Mouse (Mus musculus) bone marrow macrophage, adult 2 months (primary cell): ENCODE data around the gene Farp1. TPM values are rescaled to one million over a fixed set of nuclear protein-coding genes. Genes with fewer than 3 reads are reported as not detected.

Source experiments
- H3K27ac ChIP-seq: 2 replicates; pipeline ENCODE4 v1.5.1; 2012; ENCODE audit warnings: low read depth, low read length; ENCODE audit not compliant: insufficient read depth
- H3K4me1 ChIP-seq: 2 replicates; pipeline ENCODE4 v1.6.1; 2012; ENCODE audit warnings: low read length; ENCODE audit not compliant: control insufficient read depth, insufficient read depth
- H3K4me3 ChIP-seq: 2 replicates; pipeline ENCODE4 v1.5.1; 2012; ENCODE audit warnings: mild to moderate bottlenecking, low read length, moderate library complexity; ENCODE audit not compliant: insufficient read depth
- CTCF ChIP-seq: IDR thresholded peaks from 2 replicates; pipeline ENCODE4 v1.5.1; 2012; ENCODE audit warnings: low read depth, mild to moderate bottlenecking, low read length, moderate library complexity
- POLR2A ChIP-seq: IDR thresholded peaks from 2 replicates; pipeline ENCODE4 v1.6.1; 2012; ENCODE audit warnings: mild to moderate bottlenecking, low read depth, low read length, borderline replicate concordance
- polyA plus RNA-seq: library from polyadenylated mRNA; stranded (reverse); fragments of >200 nt; gene quantifications from 2 replicates; pipeline ENCODE4 v1.2.4, GENCODE M21; 2012; ENCODE audit not compliant: missing spikeins, insufficient read depth, insufficient read length

Farp1 gene
- polyA plus RNA-seq, 1 experiment = 0.55 TPM

- TF ChIP-seq POLR2A (no peak), CTCF (no peak)
- Histone ChIP-seq H3K4me3 (no peak overlapping the region), H3K4me1 (no peaks in the 10 kb centered on the region), H3K27ac (no peak overlapping the region)
These were observed 99.4 kb downstream of the Farp1 start for GRCm38 (mm10) chr14:121134414-121134813.

DNA sequence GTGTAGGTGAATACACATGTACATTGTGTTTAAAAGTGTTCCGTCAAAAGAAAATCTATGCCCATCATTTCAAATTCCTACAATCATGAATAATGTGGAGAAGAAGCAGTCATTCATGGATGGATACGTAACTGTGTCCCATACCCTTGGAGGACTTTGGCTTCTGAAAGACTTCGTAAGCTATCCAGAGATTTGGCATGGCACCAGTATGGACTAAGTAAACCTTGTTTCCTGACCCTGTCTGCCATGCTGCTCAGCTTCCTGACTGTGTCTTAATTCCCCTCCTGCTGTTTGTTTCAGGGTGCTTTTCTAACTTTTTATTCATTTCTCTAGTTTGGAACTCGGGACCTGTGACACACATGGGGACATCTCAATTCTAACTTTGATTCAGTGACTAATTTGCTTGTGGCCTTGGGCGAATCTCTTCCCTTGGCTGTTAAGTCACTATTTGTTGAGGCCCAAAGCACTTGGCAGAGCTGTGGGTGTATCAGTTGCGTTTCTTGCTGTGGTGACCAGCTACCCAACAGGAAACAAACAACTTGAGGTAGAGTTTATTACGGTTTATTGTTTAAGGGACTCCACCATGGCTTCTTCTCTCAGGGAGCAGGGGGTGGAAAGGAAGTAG, 108.9 kb downstream of the Farp1 start:
- Histone ChIP-seq H3K27ac (no peak overlapping the region), H3K4me3 (no peak overlapping the region), H3K4me1 (peaks cover 7% of the 10 kb centered on the region; the same call in 1 of the 2 replicates)
- no peak for TF ChIP-seq POLR2A
- TF ChIP-seq CTCF = no peak

DNA sequence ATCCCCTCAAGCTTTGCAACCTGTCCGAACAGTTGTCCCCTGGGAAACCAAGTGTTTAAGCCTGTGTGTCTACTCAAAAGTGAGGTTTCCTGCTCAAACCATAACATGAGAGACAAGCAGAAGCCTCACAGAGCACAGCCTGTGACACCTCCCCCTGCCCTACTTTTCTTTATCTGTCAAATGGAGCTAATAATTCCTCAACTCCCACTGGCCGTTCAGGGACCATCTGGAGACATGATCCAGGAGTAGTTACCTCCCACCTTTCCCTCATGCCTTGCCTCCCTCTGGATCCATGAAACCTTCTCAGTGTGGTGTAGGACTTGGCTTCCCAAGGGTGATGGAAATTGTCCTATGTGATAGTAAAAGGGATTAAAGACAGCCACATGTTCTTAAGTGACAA, 109.5 kb downstream of the Farp1 start:
- no peak overlapping the region for H3K27ac ChIP-seq
- no peak overlapping the region for H3K4me3 ChIP-seq
- TF ChIP-seq POLR2A (no peak), CTCF (no peak)
- peaks cover 7% of the 10 kb centered on the region; the same call in 1 of the 2 replicates for H3K4me1 ChIP-seq

DNA sequence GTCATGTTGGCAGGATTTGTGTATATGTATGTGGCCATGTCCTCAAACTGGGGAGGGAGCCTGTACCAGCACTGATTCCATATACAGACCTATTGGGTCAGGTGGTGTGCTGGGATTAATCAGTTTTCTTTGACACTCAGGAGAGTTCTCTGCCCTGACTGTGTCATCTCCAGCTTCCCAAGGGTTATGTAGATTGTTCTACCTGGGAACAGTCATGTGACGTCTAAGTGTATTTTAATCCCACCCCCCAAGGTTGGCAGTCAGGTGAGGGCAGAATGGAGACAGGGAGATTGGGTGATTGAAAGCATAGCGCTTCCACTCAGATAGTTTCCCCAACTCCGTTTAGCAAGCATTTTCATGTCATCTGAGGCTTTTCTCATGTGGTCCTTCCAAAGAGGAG, 110.3 kb downstream of the Farp1 start:
- Histone ChIP-seq H3K27ac (no peak overlapping the region), H3K4me3 (no peak overlapping the region), H3K4me1 (peaks cover 7% of the 10 kb centered on the region; the same call in 1 of the 2 replicates)
- TF ChIP-seq CTCF = no peak
- no peak for TF ChIP-seq POLR2A

DNA sequence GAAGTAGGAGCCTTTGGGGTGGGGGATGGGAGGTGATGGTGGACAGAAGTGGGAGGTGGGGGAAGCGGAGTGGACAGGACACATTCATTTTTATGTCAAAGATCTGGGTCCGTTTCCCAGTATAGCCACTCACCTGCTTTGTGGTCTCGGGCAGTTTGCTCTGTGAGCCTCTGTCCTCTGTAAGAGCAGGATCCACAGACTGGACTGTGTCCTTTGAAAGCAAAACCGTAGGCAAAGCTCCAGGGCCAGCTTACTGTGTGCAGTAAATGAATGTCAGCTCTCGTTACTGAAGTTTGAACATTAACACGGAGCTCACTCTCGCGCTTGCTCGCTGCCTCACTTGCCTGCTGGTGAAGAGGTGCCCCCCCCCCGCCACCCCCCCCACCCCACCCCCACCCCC, 110.7 kb downstream of the Farp1 start:
- Histone ChIP-seq H3K27ac (no peak overlapping the region), H3K4me1 (peaks cover 7% of the 10 kb centered on the region; the same call in 1 of the 2 replicates), H3K4me3 (no peak overlapping the region)
- no peak for TF ChIP-seq CTCF

DNA sequence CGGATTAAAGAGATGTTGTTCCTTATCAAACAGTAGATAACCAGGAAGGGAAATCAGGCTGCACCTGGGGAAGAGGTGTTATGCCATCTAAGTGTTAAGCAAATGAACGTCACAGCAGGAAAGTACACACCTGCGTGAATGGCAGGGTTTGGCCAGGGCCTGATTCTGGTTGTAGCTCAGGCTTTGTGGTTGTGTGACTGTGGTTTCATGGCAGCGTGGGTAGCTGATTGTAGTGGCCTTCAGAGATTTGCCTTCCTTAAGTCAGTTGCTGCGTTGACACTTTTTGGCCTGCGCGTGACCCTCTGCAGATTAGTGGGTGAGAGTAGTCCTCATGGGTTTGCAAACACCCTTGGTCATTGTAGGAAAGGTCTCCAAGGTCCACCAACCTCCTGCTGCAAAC, 111.2 kb downstream of the Farp1 start:
- Histone ChIP-seq H3K27ac (no peak overlapping the region), H3K4me1 (peaks cover 7% of the 10 kb centered on the region; the same call in 1 of the 2 replicates), H3K4me3 (no peak overlapping the region)
- no peak for TF ChIP-seq POLR2A
- no peak for TF ChIP-seq CTCF

- Histone ChIP-seq H3K4me1 (peaks cover 7% of the 10 kb centered on the region; the same call in 1 of the 2 replicates), H3K4me3 (no peak overlapping the region), H3K27ac (no peak overlapping the region)
- TF ChIP-seq POLR2A (no peak), CTCF (no peak)
These were observed 112.0 kb downstream of the Farp1 start for GRCm38 (mm10) chr14:121147026-121147425.

DNA sequence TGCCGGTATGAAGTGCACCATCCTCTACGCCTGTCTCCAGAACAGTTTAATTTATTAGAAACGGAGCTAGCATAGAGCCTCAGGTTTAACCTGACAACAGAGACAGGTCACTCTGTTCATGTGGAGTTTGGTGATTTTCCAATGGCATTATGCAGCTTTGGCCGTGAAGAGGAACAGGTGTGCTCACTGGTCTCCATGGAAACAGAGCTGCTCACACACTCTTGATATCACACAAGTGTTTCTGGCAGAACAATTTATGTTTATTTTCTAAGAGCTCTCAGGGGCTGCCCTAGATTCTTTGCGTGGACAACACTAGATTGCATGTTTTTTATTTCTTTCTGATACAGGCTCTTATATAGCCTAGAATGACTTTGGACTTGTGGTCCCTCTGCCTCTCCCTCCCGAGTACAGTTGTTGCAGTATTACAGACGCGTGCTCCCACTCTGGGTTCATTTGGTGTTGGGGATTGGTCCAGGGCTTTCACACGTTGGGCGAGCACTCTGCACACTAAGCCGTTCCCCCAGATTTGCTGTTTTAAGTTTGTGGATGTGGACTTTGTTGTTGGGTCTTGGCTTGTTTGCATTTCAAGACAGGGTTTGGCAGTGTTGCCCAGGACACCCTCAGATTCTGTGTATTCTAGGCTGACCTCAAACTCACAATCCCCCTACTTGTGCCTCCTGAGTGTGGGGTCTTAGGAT, 113.2 kb downstream of the Farp1 start:
- Histone ChIP-seq H3K4me3 (no peak overlapping the region), H3K4me1 (peaks cover 7% of the 10 kb centered on the region; the same call in 1 of the 2 replicates), H3K27ac (no peak overlapping the region)
- no peak for TF ChIP-seq POLR2A
- no peak for TF ChIP-seq CTCF

DNA sequence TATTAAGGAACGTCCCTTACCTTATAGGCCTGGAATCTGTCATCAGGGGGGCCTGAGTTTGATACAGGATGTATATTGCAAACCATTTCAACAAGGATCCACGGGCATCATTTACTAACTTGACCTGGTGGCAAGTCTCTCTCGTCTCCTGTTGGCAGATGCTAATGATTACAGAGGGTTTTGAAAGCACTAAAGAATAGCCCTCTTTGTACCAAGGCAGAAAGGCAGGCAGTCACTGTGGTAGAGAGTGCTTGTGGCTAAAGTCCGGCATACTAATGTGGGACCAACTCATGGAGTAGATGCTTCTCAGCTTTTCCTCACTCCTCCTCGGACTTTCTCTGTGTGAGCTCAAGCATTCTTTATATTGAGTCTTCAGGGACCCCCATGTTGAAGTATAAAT, 115.0 kb downstream of the Farp1 start:
- TF ChIP-seq POLR2A = no peak
- no peak for TF ChIP-seq CTCF
- H3K4me3 ChIP-seq = no peak overlapping the region
- H3K27ac ChIP-seq = no peak overlapping the region
- peaks cover 7% of the 10 kb centered on the region; the same call in 1 of the 2 replicates for H3K4me1 ChIP-seq

DNA sequence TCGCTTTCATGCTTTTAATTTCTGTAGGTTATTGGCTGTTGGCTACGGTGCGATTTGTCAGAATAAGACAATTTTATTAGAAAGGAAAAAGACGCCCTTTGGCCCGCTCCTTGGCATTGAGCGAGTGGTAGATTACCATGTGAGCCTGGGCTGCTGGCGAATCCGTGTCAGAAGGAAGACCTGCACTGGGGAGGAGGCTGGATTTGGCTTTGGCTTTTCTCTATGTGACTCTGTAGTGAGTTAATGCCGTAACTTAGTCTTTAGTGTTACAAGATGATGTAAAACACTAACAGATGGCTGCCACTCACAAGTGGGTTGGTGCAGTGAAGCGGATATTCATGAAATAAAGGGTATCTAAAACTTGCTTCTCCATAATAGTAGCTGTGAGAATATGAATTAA, 116.8 kb downstream of the Farp1 start:
- Histone ChIP-seq H3K4me1 (0 out of 2 replicates have a peak, but pooled peaks cover under 1% of the 10 kb centered on the region), H3K4me3 (no peak overlapping the region), H3K27ac (no peak overlapping the region)
- TF ChIP-seq POLR2A = no peak
- TF ChIP-seq CTCF = no peak
